Mouse (Mus musculus) cerebellum, adult 18-20 months (tissue): ENCODE measurements around the gene Syngr3.
A peak's percentile ranks its signal among the peaks of the same experiment; 100 is the strongest.
"Not testable (repeated sequence)": the region's sequence is repeated elsewhere in the genome, so short reads cannot be mapped to it uniquely, and the experiment has no call there.

Experiments used
- DNase-seq, 2 experiments: peaks; one replicate each; pipeline ENCODE4 v3.0.0; 2021

The Syngr3 gene

DNA sequence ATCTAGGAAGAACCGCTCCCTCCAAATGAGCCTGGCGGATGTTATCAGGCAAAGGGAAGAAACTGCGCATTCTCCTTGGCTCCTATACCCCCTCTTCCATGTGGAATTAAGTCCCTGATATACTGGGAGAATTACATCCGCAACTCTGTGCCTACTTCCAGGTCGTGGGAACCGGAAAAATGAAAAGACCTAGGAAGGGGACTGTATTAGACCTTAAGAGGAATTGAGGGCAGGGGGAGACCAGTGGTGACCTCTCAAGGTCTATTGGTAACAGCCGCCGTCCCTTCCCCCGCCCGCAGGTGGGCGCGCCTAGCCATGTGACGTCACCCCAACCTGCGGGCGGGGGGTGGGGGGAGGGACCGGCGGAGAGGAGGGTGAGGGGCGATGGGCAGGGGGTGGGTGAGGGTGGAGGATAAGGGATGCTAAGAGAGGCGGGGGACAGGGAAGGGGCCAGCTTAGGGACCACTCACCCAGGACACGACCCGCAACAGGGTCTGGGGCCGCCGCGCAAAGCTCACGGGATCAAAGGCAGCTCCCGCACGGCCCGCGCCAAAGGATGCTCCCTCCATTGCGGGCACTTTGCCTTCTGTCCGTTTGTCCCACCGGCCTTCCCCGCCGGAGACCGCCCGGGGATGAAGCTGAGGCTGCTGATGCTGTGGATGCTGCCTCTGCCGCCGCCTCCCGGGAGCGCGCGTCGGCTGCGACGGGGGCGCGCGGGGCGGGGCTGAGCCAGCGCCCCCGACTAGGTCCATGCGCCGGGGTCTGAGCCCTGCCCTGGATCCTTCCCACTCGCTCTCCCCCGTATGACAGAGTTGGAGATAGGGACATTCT, at the start of gene Syngr3:
Gene Syngr3 (minus strand): TSS at position 705 of the 831 bp plus-strand sequence.
- peak; percentile 53 to 76 for DNase-seq

DNA sequence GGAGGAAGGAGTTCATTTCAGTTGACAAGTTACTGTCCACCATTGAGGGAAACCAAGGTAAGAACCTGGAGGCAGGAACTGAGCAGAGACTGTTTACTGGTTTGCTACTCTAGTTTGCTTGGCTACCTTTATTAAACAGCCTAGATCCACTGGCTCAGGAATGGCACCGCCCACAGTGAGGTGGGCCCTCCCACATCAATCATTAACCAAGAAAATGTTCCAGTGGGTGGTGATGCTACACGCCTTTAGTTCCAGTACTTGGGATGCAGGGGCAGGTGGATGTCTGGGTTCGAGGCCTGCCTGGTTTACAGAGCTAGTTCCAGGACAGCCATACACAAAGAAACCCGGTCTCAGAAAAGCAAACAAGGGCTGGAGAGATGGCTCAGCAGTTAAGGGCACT, 48.5 kb upstream of the Syngr3 start:
- no peak for DNase-seq

DNA sequence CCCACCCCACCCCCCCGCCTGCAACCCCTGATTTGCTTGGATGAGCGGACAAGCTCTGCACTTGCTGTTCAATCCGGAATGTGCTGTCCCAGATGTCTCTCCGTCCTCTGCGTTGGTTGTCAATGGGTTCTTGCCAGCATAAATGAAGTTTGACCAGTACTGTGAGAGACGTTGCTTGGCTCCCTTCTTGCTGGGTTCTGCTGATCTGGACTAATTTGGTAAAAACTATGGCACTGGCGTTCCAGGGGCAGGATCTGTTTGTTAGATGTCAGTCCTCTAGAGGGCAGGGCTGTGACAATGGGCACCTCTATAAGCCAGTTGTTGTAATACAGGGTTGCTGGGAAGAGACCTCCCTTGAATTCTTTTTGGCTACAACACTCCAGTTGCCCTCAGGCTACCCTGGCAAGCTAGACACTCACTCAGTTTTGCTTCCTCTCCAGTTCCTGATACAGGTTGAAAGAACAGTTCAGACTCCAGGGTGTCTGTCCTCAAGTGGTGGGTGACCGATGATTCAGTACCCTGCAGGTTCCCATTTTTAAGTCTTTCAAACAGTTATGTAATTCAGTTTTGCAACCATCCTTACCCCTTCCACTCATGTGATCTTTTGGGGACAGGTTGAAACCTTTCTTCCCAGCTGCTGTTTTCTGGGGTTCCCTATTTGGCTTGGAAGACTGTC, 47.5 kb upstream of the Syngr3 start:
- no peak for DNase-seq

DNA sequence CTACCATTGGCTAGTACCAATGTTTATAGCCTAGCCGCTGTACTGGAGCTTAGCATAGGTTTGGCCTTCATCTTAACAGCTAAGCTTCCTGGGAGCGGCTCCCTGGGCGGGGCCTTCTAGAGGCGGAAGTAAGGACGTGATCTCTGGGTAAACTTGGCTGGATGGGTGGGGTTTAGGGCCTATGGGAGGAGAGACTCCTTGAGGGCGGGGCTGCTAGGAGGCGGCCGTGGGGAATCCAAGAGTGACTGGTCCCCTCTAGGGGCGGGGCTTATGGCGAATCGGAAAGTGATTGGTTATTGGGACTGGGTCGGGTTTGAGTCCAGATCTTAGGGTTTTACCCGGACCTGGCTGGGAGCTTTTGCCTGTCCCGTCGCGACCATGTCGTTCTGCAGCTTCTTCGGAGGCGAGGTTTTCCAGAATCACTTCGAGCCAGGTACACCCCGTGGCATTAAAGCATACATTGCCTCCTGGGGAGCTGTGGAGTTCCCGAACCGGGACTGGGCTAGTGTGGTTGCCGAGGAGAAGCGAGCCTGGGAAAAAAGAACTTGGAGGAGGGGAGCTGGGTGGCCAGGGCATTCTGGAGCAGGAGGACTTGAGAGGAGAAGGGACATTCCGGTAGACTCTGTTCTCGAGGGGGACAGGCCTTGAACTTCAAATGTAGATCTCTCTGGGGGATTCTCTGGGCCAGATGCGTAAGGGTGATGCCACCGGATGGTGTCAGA, 46.7 kb upstream of the Syngr3 start, which contains the start of gene Msrb1:
Gene Msrb1 (plus strand): TSS at position 313 of the 722 bp plus-strand sequence.
- peak; percentile 89 to 98 for DNase-seq

DNA sequence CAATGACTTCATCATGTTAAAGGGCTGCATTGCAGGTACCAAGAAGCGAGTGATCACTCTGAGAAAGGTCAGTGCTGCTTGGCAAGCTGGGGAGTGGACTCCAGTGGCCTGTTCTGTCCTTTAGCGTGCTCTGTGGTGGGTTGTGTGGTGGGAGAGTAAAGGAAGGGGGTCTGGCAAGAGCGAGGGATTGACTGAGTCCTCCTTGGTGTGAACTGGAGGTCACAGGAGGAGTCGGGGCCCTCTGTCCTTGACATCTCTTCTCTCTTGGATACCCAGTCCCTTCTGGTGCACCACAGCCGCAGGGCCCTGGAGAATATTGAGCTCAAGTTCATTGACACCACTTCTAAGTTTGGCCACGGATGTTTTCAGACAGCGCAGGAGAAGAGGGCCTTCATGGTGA, 45.7 kb upstream of the Syngr3 start:
- DNase-seq, result no peak

DNA sequence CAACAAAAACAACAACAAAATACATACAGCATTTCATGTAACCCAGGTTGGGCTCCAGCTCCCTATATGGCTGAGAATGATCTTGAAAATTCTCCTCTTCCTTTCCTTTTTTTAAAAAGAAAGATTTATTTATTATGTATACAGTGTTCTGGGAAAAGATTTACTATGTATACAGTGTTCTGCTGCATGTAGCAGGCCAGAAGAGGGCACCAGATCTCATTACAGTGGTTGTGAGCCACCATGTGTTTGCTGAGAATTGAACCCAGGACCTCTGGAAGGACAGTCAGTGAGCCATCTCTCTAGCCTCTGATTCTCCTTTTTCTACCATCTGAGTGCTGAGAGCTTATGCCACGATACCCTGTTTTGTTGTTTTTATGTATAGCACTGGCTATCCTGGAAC, 44.8 kb upstream of the Syngr3 start:
- no peak for DNase-seq

DNA sequence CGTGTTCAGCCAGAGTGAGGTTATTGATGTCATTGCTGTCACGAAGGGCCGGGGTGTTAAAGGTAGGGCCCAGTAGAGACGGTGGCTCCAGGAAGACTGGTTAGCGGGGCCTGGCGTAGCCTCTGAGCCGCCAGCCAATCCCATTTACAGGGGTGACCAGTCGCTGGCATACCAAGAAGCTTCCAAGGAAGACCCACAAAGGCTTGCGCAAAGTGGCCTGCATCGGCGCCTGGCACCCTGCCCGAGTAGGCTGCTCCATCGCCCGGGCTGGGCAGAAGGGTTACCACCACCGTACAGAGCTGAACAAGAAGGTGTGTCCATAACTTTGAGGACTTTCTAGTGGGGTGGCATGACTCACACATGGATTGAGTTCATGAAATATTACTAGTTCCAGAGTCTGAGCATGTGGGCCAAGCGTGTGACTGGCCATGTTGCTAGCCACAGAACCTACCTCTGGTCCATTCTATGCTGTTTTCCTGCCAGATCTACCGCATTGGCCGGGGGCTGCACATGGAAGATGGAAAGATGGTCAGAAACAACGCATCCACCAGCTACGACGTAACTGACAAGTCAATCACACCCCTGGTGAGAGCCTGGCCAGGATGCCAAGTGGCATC, 43.8 kb upstream of the Syngr3 start:
- DNase-seq, result no peak

DNA sequence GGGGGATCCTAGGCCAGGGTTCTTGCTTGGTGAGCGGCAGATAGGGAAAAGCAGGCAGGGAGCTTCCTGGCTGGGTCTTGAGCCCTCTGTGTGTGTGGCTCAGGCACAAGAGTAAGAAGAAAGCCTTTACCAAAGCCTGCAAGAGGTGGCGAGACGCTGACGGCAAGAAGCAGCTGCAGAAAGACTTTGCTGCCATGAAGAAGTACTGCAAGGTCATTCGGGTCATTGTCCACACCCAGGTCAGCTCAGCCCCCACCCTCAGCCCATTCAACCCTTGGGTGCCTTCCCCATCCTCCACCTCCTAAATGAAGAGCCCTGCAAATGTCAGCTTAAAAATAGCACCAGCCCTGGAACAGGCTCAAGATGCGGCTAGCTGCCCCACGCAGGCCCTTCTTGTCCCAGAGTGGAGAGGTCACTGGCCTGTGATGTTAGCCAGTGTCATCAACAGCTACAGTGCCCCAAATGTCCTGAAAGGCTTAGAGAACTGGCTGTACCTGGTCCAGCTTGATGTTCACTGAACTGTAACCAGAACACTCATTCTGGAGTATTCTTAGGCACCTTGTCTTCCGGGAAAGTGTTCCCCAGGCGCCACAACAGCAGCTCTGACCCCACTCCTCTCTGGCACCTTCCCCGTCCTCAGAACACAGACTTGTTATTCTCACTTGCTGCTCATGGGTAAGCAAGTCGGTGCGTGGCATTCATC, 42.6 kb upstream of the Syngr3 start:
- no peak for DNase-seq

DNA sequence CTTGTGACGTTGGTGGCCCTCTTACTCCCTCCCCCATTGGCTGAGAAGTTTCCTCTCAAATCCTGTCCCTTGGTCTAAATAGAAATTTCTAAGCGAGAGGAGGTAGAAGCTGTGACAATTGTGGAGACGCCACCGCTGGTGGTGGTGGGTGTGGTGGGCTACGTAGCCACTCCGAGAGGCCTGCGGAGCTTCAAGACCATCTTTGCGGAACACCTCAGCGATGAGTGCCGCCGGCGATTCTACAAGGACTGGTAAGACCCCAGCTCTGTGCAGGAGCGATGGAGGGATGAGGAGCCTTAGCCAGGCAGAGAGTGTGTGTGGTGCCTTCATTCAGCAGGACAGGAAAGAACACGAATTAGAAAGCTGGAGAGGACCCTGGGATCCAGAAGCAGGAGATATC, 41.0 kb upstream of the Syngr3 start:
- no peak for DNase-seq

DNA sequence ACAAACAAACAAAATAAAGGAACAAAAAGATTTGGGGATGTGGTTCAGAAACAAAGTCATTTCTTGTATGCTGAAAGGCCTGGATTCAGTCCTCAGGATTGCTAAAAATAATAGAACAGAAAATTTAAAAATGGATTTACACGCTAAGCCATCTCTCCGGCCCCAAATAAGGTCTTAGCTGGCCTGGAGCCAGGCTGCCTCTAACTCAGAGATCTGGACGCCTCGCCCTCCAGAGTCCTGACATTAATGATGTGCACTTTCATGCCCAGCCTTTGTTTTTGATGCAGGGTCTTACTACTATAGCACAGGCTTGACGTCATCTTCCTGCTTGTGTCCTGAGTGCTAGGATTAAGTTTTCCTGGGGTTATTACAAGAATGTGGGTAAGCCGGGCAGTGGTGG, 39.3 kb upstream of the Syngr3 start:
- no peak for DNase-seq

DNA sequence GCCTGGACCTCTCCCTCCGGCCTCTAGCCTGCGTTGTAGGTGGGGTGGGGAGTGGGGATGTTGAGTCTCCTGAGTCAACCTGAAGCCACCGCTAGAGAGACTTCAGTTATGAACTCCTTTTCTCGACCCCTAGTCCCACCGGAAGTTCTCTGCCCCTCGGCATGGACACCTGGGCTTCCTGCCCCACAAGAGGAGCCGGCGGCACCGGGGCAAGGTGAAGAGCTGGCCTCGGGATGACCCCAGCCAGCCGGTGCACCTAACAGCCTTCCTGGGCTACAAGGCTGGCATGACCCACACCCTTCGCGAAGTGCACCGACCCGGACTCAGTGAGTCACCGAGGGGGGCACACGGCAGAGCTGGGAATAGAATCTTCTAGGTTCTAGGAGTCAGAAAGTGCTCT, 38.4 kb upstream of the Syngr3 start:
- DNase-seq, result no peak

DNA sequence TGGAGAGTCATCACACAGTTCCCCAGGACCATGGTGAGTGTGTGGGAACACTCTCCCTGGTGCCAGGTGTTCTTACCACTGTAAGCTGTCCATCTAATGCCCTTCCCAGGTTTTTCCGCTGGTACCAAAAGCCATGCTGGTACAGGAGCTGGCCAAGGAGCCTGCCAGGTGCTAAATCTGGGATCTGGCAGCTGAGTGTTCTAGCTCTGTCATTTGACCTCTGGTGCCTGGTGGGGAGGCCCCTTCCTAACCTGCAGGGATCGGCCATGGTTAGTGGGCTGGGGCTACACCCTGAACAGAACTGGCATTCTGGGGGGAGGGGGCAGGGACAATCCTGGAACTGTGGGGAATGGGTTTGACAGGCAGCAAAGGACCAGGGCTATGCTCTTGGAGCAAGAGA, 37.9 kb upstream of the Syngr3 start, which contains the start of gene Rpl3l:
Gene Rpl3l (plus strand): TSS at position 203 of the 400 bp plus-strand sequence.
- DNase-seq, result no peak

DNA sequence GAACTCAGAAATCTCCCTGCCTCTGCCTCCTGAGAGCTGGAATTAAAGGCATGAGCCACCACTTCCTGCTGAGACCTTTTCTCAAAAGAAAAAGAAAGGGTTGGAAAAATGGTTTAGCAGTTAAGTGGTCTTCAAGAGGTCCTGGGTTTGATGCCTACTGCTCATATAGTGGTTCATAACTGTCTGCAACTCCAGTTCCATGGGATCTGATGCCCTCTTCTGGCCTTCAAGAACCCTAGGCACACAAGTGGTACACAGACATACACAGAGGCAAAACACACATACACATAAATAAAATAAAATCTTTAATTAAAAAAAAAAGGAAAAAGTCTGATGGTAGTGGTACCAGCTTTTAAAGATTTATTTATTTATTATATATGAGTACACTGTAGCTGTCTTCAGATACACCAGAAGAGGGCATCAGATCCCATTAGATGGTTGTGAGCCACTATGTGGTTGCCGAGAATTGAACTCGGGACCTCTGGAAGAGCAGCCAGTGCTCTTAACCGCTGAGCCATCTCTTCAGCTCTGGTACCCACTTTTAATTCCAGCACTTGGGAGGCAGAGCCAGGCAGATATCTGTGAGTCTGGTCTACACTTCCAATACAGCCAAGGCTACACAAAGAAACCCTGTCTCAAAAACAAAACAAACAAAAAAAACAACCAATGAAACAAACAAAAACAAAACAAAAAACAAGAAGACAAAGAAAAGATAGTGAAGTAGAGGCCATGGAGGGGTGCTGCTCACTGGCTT, 36.1 kb upstream of the Syngr3 start:
- no peak for DNase-seq

DNA sequence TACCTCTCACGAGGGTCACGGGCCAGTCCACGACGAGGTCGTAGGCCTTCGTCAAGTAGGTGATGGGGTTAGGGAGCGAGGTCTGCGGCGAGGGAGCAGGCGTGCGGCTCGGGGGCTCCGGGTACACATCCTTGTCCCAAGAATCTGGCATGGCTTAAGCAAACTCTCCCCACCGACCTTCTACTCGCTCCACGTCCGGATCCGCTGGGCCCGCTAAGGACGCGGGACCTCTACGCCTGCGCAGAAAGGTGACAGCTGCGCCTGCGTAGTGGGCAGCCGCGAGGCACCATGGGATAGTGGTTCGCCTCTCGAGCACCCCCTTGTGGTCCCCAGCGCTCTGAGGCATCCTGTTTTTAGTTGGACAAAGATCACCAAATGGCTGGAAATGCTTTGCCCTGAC, 34.4 kb upstream of the Syngr3 start, which contains the start of gene Ndufb10:
Gene Ndufb10 (minus strand): TSS at position 295 of the 400 bp plus-strand sequence.
- DNase-seq, result peak; percentile 93 to 99

DNA sequence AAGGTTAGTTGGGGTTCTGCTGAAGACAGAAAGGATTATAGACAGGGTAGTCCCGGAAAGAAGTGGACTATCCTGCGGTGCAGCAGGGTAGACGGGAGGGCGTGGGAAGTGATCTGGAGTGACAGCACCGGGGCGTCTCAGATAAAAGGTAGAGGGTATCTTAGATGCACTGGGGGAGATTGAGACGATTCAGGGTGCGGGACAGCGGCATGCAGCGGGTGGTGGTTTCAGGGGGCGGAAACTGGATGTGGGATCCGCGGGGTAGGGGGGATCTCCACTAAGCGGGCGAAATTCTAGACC, 34.1 kb upstream of the Syngr3 start:
- DNase-seq, result no peak

DNA sequence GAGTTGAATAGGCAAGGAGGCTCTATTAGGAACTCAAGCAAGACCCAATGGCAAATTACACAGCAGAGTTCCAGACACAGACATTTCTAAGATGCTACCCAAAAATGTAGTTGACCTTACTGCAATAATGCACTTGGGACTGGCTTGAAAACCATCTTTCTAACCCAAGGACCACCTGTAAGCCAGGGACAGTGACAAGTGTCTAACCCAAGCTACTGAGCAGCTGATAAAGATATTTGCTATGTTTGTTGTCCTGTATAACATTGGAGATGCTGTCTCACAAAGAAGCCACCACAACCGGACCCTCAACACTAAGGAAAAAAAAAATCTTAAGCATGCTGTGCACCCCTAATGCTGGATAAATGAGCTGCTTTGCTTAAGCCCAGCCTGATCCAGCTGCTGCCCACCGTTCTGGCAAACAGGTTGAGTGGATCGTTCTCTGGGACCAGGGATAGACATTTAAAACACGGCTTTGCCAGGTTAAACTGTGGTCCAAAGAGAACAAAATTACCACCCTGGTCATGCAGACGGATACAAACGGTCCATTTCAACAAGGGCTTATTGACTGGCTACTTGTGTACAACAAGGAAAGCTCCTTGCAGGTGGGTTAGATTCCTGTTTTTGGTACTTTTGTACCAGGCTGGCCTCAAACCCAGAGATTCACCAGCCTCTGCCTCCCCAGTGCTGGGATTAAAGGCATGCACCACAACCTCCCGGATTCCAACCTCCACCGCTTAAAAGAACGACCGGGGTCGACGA, 33.5 kb upstream of the Syngr3 start:
- DNase-seq, result no peak

DNA sequence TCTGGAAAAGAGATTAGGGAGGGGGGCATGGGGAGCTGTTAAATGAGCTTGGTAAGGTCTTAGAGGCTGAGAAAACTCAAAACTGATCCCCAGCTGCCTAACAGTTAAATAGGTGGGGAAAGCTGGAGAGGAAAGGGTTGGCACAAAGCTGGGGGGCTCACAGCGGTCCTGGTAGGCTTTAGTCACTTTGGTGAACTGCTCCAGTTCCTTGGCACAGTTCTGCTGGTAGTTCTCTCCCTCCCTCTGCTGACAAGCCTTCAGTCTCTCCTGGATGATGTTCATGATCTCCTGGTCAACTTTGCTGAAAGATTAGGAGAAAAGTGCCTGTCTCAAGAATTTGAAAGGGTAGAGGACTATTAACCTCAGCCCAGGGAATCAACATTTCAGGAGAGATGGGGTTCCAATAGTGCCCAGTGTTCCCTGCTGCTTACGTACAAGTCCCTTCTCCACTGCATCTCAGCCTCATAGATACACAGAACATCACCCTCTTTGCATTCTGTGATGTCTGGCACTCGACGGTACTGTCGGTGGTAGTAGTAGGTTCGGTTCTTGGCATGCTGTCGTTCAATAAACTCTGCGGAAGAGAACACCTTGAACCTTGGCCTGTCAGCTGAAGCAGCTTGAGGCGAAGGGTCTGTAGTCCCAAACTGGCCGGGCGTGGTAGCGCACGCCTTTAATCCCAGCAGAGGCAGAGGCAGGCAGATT, 32.6 kb upstream of the Syngr3 start:
- no peak for DNase-seq

DNA sequence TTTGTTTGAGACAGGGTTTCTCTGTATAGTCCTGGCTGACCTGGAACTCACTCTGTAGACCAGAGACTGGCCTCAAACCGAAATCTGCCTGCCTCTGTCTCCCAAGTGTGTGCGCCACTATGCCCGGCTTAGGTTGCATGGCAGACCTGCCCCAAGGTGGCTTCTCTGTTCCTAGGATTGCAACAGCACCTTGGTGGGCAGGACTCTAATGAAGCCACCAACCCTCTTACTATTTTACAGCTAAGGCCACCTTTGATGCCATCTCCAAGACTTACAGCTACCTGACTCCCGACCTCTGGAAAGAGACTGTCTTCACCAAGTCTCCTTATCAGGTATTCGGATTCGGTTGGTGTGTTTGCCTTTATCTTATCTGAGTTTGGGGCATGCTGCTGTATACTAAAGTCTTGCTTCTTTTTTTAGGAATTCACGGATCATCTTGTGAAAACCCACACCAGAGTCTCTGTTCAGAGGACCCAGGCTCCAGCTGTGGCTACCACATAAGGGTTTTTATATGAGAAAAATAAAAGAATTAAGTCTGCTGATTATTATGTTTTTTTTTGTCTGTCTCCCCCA, 31.7 kb upstream of the Syngr3 start:
- DNase-seq, result not testable (repeated sequence)

DNA sequence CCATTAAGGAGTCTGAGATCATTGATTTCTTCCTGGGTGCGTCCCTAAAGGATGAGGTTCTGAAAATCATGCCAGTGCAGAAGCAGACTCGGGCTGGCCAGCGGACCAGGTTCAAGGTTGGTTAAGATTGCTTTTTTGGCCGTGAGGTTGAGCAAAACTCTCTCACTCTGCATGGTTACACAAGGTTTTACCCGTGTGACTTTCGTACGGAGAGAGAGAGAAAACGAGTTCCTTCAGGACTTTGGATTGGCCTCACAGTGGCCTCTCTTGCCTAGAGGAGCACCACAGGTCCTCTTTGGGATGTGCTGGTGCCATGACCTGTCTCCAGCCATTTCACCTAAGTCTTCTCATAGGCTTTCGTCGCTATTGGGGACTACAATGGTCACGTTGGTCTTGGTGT, 30.9 kb upstream of the Syngr3 start:
- not testable (repeated sequence) for DNase-seq
